Comparison of ENCODE assay signal across 28 mouse cellular contexts in genomic region chr11:121137682-121138081, GRCm38 (mm10). TPM values are rescaled to one million over a fixed set of nuclear protein-coding genes. Genes with fewer than 3 reads are reported as not detected.
"Had no signal": no experiment of that assay in that cellular context is flagged by ENCODE, and none has a peak within 500 bp of the region (broad histone marks: within the 10 kb centered on the region; RNA-seq: fewer than 3 reads in every experiment).

No protein-coding gene starts in this region.

- H3K9me3 ChIP-seq: limb, embryonic 10.5 days; limb, embryonic 13.5 days; midbrain, embryonic 12.5 days; midbrain, embryonic 15.5 days; neural tube, embryonic 12.5 days; neural tube, embryonic 15.5 days; stomach, embryonic 15.5 days had no signal

- H3K27me3 ChIP-seq: limb, embryonic 13.5 days; midbrain, embryonic 12.5 days; midbrain, embryonic 15.5 days; neural tube, embryonic 12.5 days; neural tube, embryonic 15.5 days; stomach, embryonic 15.5 days had no signal

- DNase-seq: kidney, adult 11 months; kidney, postnatal 25 days; layer of hippocampus, adult 9-11 months; lung, embryonic 14.5 days; right cerebral cortex, adult 18-20 months; right cerebral cortex, postnatal 14 days; right cerebral cortex, postnatal 4 days; spleen, adult 18-20 months; thymus, postnatal 25 days had no signal

- H3K4me1 ChIP-seq: limb, embryonic 10.5 days; limb, embryonic 13.5 days; midbrain, embryonic 15.5 days; neural tube, embryonic 12.5 days; neural tube, embryonic 15.5 days had no signal

- H3K9ac ChIP-seq: limb, embryonic 13.5 days; liver, embryonic 14.5 days; lung, embryonic 14.5 days; midbrain, embryonic 12.5 days; midbrain, embryonic 15.5 days; neural tube, embryonic 12.5 days; neural tube, embryonic 15.5 days; stomach, embryonic 15.5 days had no signal

- H3K27ac ChIP-seq: kidney, postnatal 0 days; layer of hippocampus, adult 2 months; limb, embryonic 10.5 days; limb, embryonic 13.5 days; liver, embryonic 14.5 days; macrophage; midbrain, embryonic 12.5 days; midbrain, embryonic 15.5 days; neural tube, embryonic 12.5 days; neural tube, embryonic 15.5 days; stomach, embryonic 15.5 days had no signal

- ATAC-seq: lung, postnatal 0 days; midbrain, embryonic 15.5 days had no signal

- H3K4me2 ChIP-seq: limb, embryonic 13.5 days; lung, embryonic 14.5 days; midbrain, embryonic 12.5 days; midbrain, embryonic 15.5 days; neural tube, embryonic 12.5 days; neural tube, embryonic 15.5 days; stomach, embryonic 15.5 days had no signal

- H3K36me3 ChIP-seq: limb, embryonic 10.5 days; limb, embryonic 13.5 days; midbrain, embryonic 12.5 days; midbrain, embryonic 15.5 days; neural tube, embryonic 12.5 days; neural tube, embryonic 15.5 days; stomach, embryonic 15.5 days had no signal

- H3K4me3 ChIP-seq: layer of hippocampus, adult 2 months; limb, embryonic 10.5 days; limb, embryonic 13.5 days; midbrain, embryonic 12.5 days; midbrain, embryonic 15.5 days; neural tube, embryonic 12.5 days; neural tube, embryonic 15.5 days; stomach, embryonic 15.5 days had no signal

RNA-seq across cellular contexts. Expression of gene Tex19.1, which starts 8.3 kb away (rescaled TPM):
- total RNA-seq: layer of hippocampus, adult 2 months; layer of hippocampus, postnatal 25 days; left cerebral cortex, adult 18-20 months; left cerebral cortex, postnatal 25 days; megakaryocyte, adult 5-6 weeks had no signal
- polyA plus RNA-seq: kidney, embryonic 14.5 days; kidney, postnatal 0 days; large intestine, adult 2 months; limb, embryonic 10.5 days; limb, embryonic 13.5 days; lung, embryonic 14.5 days; lung, postnatal 0 days; macrophage; midbrain, embryonic 12.5 days; midbrain, embryonic 15.5 days; neural tube, embryonic 12.5 days; neural tube, embryonic 15.5 days; thymus, postnatal 0 days had no signal

RNA-seq across cellular contexts. Expression of gene Tex19.2, which starts 19.2 kb away (rescaled TPM):
- total RNA-seq: layer of hippocampus, adult 2 months; layer of hippocampus, postnatal 25 days; left cerebral cortex, adult 18-20 months; left cerebral cortex, postnatal 25 days; megakaryocyte, adult 5-6 weeks had no signal
- polyA plus RNA-seq: kidney, embryonic 14.5 days; large intestine, adult 2 months; limb, embryonic 10.5 days; limb, embryonic 13.5 days; lung, embryonic 14.5 days; lung, postnatal 0 days; macrophage; midbrain, embryonic 12.5 days; midbrain, embryonic 15.5 days; neural tube, embryonic 12.5 days; neural tube, embryonic 15.5 days; stomach, embryonic 15.5 days had no signal

RNA-seq across cellular contexts. Expression of gene Uts2r, which starts 22.4 kb away (rescaled TPM):
- total RNA-seq: left cerebral cortex, postnatal 25 days; megakaryocyte, adult 5-6 weeks had no signal
- polyA plus RNA-seq: kidney, embryonic 14.5 days; kidney, postnatal 0 days; large intestine, adult 2 months; liver, embryonic 14.5 days; lung, embryonic 14.5 days; lung, postnatal 0 days; macrophage; stomach, embryonic 15.5 days had no signal

RNA-seq across cellular contexts. Expression of gene Sectm1a, which starts 56.7 kb away (rescaled TPM):
- total RNA-seq: layer of hippocampus, adult 2 months; layer of hippocampus, postnatal 25 days; left cerebral cortex, adult 18-20 months; left cerebral cortex, postnatal 25 days had no signal
- polyA plus RNA-seq: limb, embryonic 10.5 days; macrophage; midbrain, embryonic 12.5 days; midbrain, embryonic 15.5 days; neural tube, embryonic 12.5 days; neural tube, embryonic 15.5 days had no signal
